Mouse (Mus musculus) hindbrain, embryonic 12.5 days (tissue): ENCODE measurements around the gene Gm17359. TPM values are rescaled to one million over a fixed set of nuclear protein-coding genes. Genes with fewer than 3 reads are reported as not detected.

Experiments used
- ATAC-seq: fragments of 200-750 bp; cut with Nextera tagmentation; 2 replicates; pipeline ENCODE4 v1.8.0; 2017; ENCODE audit warnings: moderate TSS enrichment; ENCODE audit not compliant: low FRiP score
- H3K27ac ChIP-seq: fragments of 300-500 bp; sonication (generic); 2 replicates; pipeline ENCODE4 v1.5.1; 2016; ENCODE audit warnings: mild to moderate bottlenecking
- H3K27me3 ChIP-seq: fragments of 300-500 bp; sonication (generic); 2 replicates; pipeline ENCODE4 v1.6.1; 2016; ENCODE audit warnings: mild to moderate bottlenecking
- H3K36me3 ChIP-seq: fragments of 300-500 bp; sonication (generic); 2 replicates; pipeline ENCODE4 v1.6.1; 2016; ENCODE audit warnings: mild to moderate bottlenecking
- H3K4me1 ChIP-seq: fragments of 300-500 bp; sonication (generic); 2 replicates; pipeline ENCODE4 v1.6.1; 2016
- H3K4me2 ChIP-seq: fragments of 300-500 bp; sonication (generic); replicated peaks from 2 replicates; pipeline ENCODE4 v1.6.1; 2016; ENCODE audit warnings: mild to moderate bottlenecking
- H3K4me3 ChIP-seq: fragments of 300-500 bp; sonication (generic); 2 replicates; pipeline ENCODE4 v1.5.1; 2016; ENCODE audit warnings: mild to moderate bottlenecking
- H3K9ac ChIP-seq: fragments of 300-500 bp; sonication (generic); 2 replicates; pipeline ENCODE4 v1.6.1; 2016; ENCODE audit warnings: mild to moderate bottlenecking, moderate library complexity
- H3K9me3 ChIP-seq: fragments of 300-500 bp; sonication (generic); replicated peaks from 2 replicates; pipeline ENCODE4 v1.6.1; 2016; ENCODE audit warnings: mild to moderate bottlenecking
- WGBS: fragments of 180-500 bp; shearing (Covaris S2); methylation state at CpG from one replicate; pipeline ENCODE4 v1.1.7; 2016; 5-methylcytosine and 5-hydroxymethylcytosine counted together
- polyA plus RNA-seq: library from polyadenylated mRNA; unstranded; fragments of >200 nt; fragmentation: Nextera tagmentation; extraction: Ambion mirVana; gene quantifications from 2 replicates; pipeline ENCODE4 v1.2.1, GENCODE M21; 2016

The Gm17359 gene
- polyA plus RNA-seq, 1 experiment from 2014 or later = 0.12 TPM

GRCm38 (mm10) chr3:79366098-79366497 is 29.6 kb downstream of the Gm17359 start:
- no peak overlapping the region for H3K27ac ChIP-seq
- no peak overlapping the region for H3K4me2 ChIP-seq
- no peak overlapping the region for H3K4me3 ChIP-seq
- H3K36me3 ChIP-seq = no peaks in the 10 kb centered on the region
- H3K27me3 ChIP-seq = no peaks in the 10 kb centered on the region
- no peaks in the 10 kb centered on the region for H3K4me1 ChIP-seq
- WGBS = 70% methylated on average over 8 of the region's 8 CpGs
- no peak overlapping the region for H3K9ac ChIP-seq
- H3K9me3 ChIP-seq = no peaks in the 10 kb centered on the region
- no peak for ATAC-seq

GRCm38 (mm10) chr3:79368306-79368705 is 31.8 kb downstream of the Gm17359 start:
- Histone ChIP-seq H3K9ac (no peak overlapping the region), H3K27ac (no peak overlapping the region), H3K4me2 (no peak overlapping the region), H3K9me3 (no peaks in the 10 kb centered on the region), H3K36me3 (no peaks in the 10 kb centered on the region), H3K4me1 (no peaks in the 10 kb centered on the region), H3K4me3 (no peak overlapping the region), H3K27me3 (no peaks in the 10 kb centered on the region)
- WGBS = 78% methylated on average over 6 of the region's 6 CpGs
- no peak for ATAC-seq

GRCm38 (mm10) chr3:79370385-79370929 is 34.0 kb downstream of the Gm17359 start:
- Histone ChIP-seq H3K4me3 (no peak overlapping the region), H3K27ac (no peak overlapping the region), H3K9ac (no peak overlapping the region), H3K4me2 (no peak overlapping the region), H3K27me3 (no peaks in the 10 kb centered on the region), H3K9me3 (no peaks in the 10 kb centered on the region), H3K4me1 (no peaks in the 10 kb centered on the region), H3K36me3 (no peaks in the 10 kb centered on the region)
- WGBS = 74% methylated on average over 4 of the region's 4 CpGs
- ATAC-seq = no peak

GRCm38 (mm10) chr3:79371506-79372195 is 35.2 kb downstream of the Gm17359 start:
- H3K27me3 ChIP-seq = no peaks in the 10 kb centered on the region
- no peak overlapping the region for H3K4me2 ChIP-seq
- no peak overlapping the region for H3K27ac ChIP-seq
- 87% methylated on average over 7 of the region's 7 CpGs for WGBS
- no peaks in the 10 kb centered on the region for H3K4me1 ChIP-seq
- no peak for ATAC-seq
- H3K9me3 ChIP-seq = no peaks in the 10 kb centered on the region
- no peak overlapping the region for H3K4me3 ChIP-seq
- no peaks in the 10 kb centered on the region for H3K36me3 ChIP-seq
- no peak overlapping the region for H3K9ac ChIP-seq

DNA sequence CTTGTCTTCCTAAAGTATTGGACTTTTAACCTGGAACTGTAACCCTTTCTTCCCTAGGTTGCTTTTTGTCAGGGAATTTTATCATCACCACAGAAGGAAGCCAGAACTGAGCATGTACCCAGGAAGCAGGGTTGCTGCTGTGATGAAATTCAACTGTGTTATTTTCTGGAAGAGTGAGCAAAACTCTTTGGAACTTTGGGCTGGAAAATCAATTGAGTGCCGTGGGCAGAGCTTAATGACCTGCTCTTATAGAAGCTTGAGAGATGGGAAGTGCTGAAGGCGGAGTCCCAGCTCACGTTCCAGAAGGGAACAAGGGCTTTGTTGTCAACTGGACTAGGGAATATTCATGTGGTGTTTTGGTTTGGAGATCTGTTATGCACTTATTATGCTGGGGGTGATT is 37.5 kb downstream of the Gm17359 start:
- Histone ChIP-seq H3K9me3 (no peaks in the 10 kb centered on the region), H3K4me2 (no peak overlapping the region), H3K4me1 (no peaks in the 10 kb centered on the region), H3K27me3 (no peaks in the 10 kb centered on the region), H3K4me3 (no peak overlapping the region), H3K9ac (no peak overlapping the region), H3K27ac (no peak overlapping the region), H3K36me3 (no peaks in the 10 kb centered on the region)
- 65% methylated on average over 3 of the region's 3 CpGs for WGBS
- ATAC-seq = no peak

DNA sequence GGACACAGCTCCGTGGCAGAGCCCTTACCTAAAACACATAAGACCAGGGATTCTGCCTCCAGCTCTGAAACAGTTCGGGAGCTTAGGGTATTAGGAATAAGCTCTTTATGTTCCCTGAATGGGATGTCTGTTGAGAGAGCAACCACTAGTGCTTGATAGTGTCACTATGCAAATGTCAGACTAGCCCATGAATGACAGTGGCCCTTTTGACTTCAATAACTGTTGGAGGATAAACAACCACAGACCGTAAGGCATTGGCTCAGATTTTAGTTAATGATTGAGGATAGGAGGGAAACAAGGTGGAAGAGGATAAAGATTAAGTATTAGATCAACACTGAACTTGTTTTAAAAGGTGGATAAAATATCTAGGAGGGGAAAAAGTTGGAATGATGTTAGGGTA is 41.6 kb downstream of the Gm17359 start:
- Histone ChIP-seq H3K9me3 (no peaks in the 10 kb centered on the region), H3K27me3 (no peaks in the 10 kb centered on the region), H3K4me1 (no peaks in the 10 kb centered on the region), H3K27ac (no peak overlapping the region), H3K4me3 (no peak overlapping the region), H3K4me2 (no peak overlapping the region), H3K9ac (no peak overlapping the region), H3K36me3 (no peaks in the 10 kb centered on the region)
- WGBS = 34% methylated on average over 3 of the region's 3 CpGs
- no peak for ATAC-seq

DNA sequence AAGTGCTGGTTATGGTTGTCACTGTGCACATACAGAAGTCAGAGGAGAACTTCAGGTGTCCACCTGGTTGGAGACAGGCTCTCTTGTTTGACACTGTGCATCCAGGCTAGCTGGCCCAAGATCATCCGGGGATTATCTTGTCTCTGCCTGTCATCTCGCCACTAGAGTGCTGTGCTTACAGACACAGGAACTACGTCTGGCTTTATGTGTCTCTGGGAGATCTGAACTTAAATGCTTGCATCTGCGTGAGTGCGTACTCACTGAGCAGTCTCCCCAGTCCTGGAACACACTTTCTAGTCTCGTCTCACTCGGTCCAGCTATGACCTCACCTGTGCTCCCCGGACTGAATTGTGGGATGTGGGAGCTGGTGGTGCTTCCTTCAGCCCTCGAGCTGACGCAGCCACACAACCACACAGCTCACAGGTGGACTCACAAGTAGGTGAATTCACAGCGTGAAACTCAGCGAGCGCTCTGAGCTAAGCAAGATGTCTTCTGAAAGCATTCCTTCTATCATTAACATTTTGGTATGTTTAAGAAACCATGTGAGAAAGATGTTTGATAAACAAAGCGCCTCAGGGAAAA is 42.9 kb downstream of the Gm17359 start:
- Histone ChIP-seq H3K4me3 (no peak overlapping the region), H3K36me3 (no peaks in the 10 kb centered on the region), H3K9ac (no peak overlapping the region), H3K27me3 (no peaks in the 10 kb centered on the region), H3K9me3 (no peaks in the 10 kb centered on the region), H3K4me1 (no peaks in the 10 kb centered on the region), H3K27ac (no peak overlapping the region), H3K4me2 (no peak overlapping the region)
- 88% methylated on average over 14 of the region's 14 CpGs for WGBS
- no peak for ATAC-seq

GRCm38 (mm10) chr3:79379873-79380595 is 43.6 kb downstream of the Gm17359 start:
- Histone ChIP-seq H3K27ac (no peak overlapping the region), H3K9me3 (no peaks in the 10 kb centered on the region), H3K9ac (no peak overlapping the region), H3K36me3 (no peaks in the 10 kb centered on the region), H3K4me2 (no peak overlapping the region), H3K27me3 (no peaks in the 10 kb centered on the region), H3K4me1 (no peaks in the 10 kb centered on the region), H3K4me3 (no peak overlapping the region)
- WGBS = 74% methylated on average over 6 of the region's 6 CpGs
- no peak for ATAC-seq

DNA sequence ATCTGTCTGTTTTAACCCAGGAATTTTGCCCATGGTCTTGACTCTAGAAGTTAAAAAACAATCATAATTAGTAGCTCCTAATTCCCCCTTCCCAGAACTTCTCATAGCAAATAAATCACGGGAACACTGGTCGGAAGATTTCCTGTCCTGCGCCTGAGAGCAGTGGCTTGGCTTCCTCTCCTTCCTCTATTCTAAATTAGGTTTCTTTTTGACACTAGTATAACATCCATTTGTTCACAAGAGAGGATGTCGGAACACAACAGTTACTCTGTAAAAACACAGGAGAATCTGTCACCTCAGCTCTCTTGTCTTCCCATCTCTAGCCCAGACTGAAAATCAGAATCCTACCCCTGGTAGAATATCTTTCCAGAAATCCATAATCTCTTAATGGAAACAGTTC is 44.9 kb downstream of the Gm17359 start:
- 80% methylated on average over 4 of the region's 4 CpGs for WGBS
- Histone ChIP-seq H3K9me3 (no peaks in the 10 kb centered on the region), H3K4me1 (no peaks in the 10 kb centered on the region), H3K4me3 (no peak overlapping the region), H3K27me3 (no peaks in the 10 kb centered on the region), H3K36me3 (no peaks in the 10 kb centered on the region), H3K9ac (no peak overlapping the region), H3K27ac (no peak overlapping the region), H3K4me2 (no peak overlapping the region)
- no peak for ATAC-seq

DNA sequence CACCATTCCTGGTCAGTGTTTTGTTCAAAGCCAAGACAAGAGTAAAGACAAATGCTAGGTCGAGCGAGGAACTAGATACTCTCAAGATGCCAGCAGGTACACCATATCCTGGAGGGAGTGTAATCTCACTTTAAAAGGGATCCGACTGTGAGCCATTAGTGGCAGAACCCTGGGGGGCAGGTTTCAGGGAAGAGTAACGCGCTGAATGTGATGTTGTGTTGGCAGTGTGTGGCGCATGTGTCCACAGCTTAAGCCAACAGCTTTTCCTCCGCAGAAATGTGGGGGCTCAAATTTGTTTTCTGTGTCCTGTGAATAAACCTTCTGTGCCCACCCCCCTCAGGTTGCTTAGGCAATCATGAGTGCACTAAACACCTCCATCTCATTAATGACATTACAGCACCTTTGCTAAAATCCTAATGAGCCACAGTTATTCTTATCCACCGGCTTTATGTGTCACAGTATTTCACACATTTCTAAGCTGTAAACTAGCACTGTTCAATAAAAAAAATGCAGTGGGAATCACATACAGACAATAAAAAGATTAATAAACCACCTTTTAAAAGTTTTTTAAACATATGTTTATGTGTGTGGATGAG is 49.1 kb downstream of the Gm17359 start:
- Histone ChIP-seq H3K4me1 (no peaks in the 10 kb centered on the region), H3K27me3 (no peaks in the 10 kb centered on the region), H3K9me3 (no peaks in the 10 kb centered on the region), H3K9ac (no peak overlapping the region), H3K27ac (no peak overlapping the region), H3K36me3 (no peaks in the 10 kb centered on the region), H3K4me3 (no peak overlapping the region), H3K4me2 (no peak overlapping the region)
- WGBS = 18% methylated on average over 8 of the region's 8 CpGs
- no peak for ATAC-seq

GRCm38 (mm10) chr3:79389081-79389480 is 52.6 kb downstream of the Gm17359 start:
- WGBS = 75% methylated on average over 4 of the region's 4 CpGs
- H3K9ac ChIP-seq = no peak overlapping the region
- no peak overlapping the region for H3K27ac ChIP-seq
- no peak for ATAC-seq
- H3K27me3 ChIP-seq = no peaks in the 10 kb centered on the region
- no peaks in the 10 kb centered on the region for H3K4me1 ChIP-seq
- H3K36me3 ChIP-seq = no peaks in the 10 kb centered on the region
- H3K4me2 ChIP-seq = no peak overlapping the region
- no peak overlapping the region for H3K4me3 ChIP-seq
- H3K9me3 ChIP-seq = 0 out of 2 replicates have a peak, but pooled peaks cover 6% of the 10 kb centered on the region

- no peak for ATAC-seq
- no peaks in the 10 kb centered on the region for H3K27me3 ChIP-seq
- H3K4me2 ChIP-seq = no peak overlapping the region
- H3K4me3 ChIP-seq = no peak overlapping the region
- H3K9ac ChIP-seq = no peak overlapping the region
- H3K27ac ChIP-seq = no peak overlapping the region
- no peaks in the 10 kb centered on the region for H3K36me3 ChIP-seq
- no peaks in the 10 kb centered on the region for H3K9me3 ChIP-seq
- H3K4me1 ChIP-seq = no peaks in the 10 kb centered on the region
- WGBS = 84% methylated on average over 4 of the region's 4 CpGs
Observed at GRCm38 (mm10) chr3:79400552-79400951, 64.1 kb downstream of the Gm17359 start.
